In the genomic region with DNA sequence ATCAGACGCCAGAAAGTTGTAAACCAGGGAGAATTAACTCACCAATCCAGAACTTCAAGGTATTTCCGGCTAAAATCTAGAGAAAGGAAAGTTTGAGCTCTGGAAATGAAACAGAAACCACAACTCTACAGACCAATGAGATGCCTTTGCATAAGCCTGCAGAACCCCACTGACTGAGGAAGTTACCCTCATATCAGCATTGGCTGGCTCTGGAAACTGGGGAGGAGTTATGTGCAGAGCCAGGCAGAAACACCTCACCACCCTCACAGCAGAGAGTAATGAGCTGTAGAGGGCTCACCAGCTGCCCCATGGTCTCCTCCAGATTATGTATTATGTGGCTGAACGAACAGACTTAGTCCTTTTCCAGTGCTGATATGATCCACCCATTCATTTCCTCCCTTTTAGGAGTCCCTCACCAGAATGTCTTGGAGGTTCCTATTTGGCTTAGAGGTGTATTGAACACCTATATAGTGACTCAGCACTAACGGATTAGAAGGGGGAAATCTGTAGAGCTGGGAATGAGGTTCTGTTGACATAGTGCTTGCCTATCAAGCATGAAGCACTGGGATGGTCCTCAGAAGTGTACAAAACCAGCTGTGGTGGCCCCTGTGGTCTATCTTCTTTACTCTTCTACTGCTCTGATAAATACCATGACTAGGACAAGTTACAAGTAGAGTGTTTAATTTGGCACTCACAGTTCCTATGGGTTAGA, we compare ENCODE assay signal across 8 mouse cellular contexts. TPM values are rescaled to one million over a fixed set of nuclear protein-coding genes. Genes with fewer than 3 reads are reported as not detected.
DNase-seq lines count a peak whose midpoint lies in the region; ATAC-seq and TF ChIP-seq lines count a peak whose summit lies in the region.
"Not testable (repeated sequence)": the region's sequence is repeated elsewhere in the genome, so short reads cannot be mapped to it uniquely, and the experiment has no call there.

A gene (minus strand): TSS at position 98 of the 712 bp plus-strand sequence.

- ATAC-seq in embryonic facial prominence, embryonic 11.5 days (replicated peaks; ENCODE audit: insufficient number of reproducible peaks, low FRiP score, low TSS enrichment, low read depth): not testable (repeated sequence)
- peak; percentile 67 for ATAC-seq in forebrain, postnatal 0 days
- ATAC-seq in liver, embryonic 12.5 days: peak; percentile 97

- not testable (repeated sequence) for TF ChIP-seq CTCF in forebrain, postnatal 0 days (IDR thresholded peaks at IDR 0.05; ENCODE audit: low read depth); olfactory bulb, adult 2 months (IDR thresholded peaks at IDR 0.05; ENCODE audit: insufficient read depth, low read depth, low read length)

- DNase-seq in CD4-positive, CD25-positive, alpha-beta regulatory T cell, adult 2 months (ENCODE audit: low read depth, low spot score): peak; percentile 23
- not testable (repeated sequence) for DNase-seq in embryonic facial prominence, embryonic 11.5 days (ENCODE audit: low spot score); forebrain, postnatal 0 days; hindbrain, embryonic 10.5 days (ENCODE audit: low spot score); midbrain, embryonic 10.5 days (ENCODE audit: low spot score)
- DNase-seq in kidney, adult 9 months: peak; percentile 5

- not testable (repeated sequence) for H3K9me3 ChIP-seq in embryonic facial prominence, embryonic 11.5 days (replicated peaks; ENCODE audit: control insufficient read depth, low read length); forebrain, postnatal 0 days (ENCODE audit: low read length); hindbrain, embryonic 10.5 days; liver, embryonic 12.5 days (replicated peaks); midbrain, embryonic 10.5 days (replicated peaks)

- H3K9ac ChIP-seq in embryonic facial prominence, embryonic 11.5 days (replicated peaks; ENCODE audit: low read length); forebrain, postnatal 0 days: not testable (repeated sequence)
- H3K9ac ChIP-seq in liver, embryonic 12.5 days: peak within 1 kb of the TSS; percentile 58

- TF ChIP-seq POLR2A in olfactory bulb, adult 2 months (IDR thresholded peaks at IDR 0.05; ENCODE audit: insufficient read depth, low read depth, low read length): not testable (repeated sequence)

- H3K4me2 ChIP-seq in embryonic facial prominence, embryonic 11.5 days (ENCODE audit: low read depth, low read length): peak within 1 kb of the TSS; percentile 13; the same call in 1 of the 2 replicates
- H3K4me2 ChIP-seq in forebrain, postnatal 0 days (ENCODE audit: low read depth): peak within 1 kb of the TSS; percentile 18; the same call in 1 of the 2 replicates
- peak within 1 kb of the TSS; percentile 64 for H3K4me2 ChIP-seq in liver, embryonic 12.5 days

- not testable (repeated sequence) for H3K36me3 ChIP-seq in embryonic facial prominence, embryonic 11.5 days (replicated peaks; ENCODE audit: control insufficient read depth, insufficient read depth, low read depth, low read length); forebrain, postnatal 0 days (ENCODE audit: insufficient read depth); hindbrain, embryonic 10.5 days; liver, embryonic 12.5 days; midbrain, embryonic 10.5 days

- not testable (repeated sequence) for H3K4me1 ChIP-seq in embryonic facial prominence, embryonic 11.5 days (ENCODE audit: control insufficient read depth, insufficient read depth, low read length); forebrain, postnatal 0 days (ENCODE audit: insufficient read depth); hindbrain, embryonic 10.5 days (replicated peaks); liver, embryonic 12.5 days; midbrain, embryonic 10.5 days; olfactory bulb, adult 2 months (ENCODE audit: control insufficient read depth, insufficient read depth, low read length)

- WGBS in embryonic facial prominence, embryonic 11.5 days: 31% methylated on average over 4 of the region's 4 CpGs
- WGBS in forebrain, postnatal 0 days: 31% methylated on average over 4 of the region's 4 CpGs
- WGBS in hindbrain, embryonic 10.5 days: 38% methylated on average over 4 of the region's 4 CpGs
- 13% methylated on average over 4 of the region's 4 CpGs for WGBS in liver, embryonic 12.5 days (ENCODE audit: insufficient replicate concordance)
- WGBS in midbrain, embryonic 10.5 days: 29% methylated on average over 4 of the region's 4 CpGs
- 30% methylated on average over 4 of the region's 4 CpGs for WGBS in olfactory bulb, adult 2 months

- not testable (repeated sequence) for H3K27me3 ChIP-seq in embryonic facial prominence, embryonic 11.5 days (ENCODE audit: control insufficient read depth, insufficient read depth, low read length); forebrain, postnatal 0 days (ENCODE audit: insufficient read depth, low read length); hindbrain, embryonic 10.5 days (ENCODE audit: insufficient read depth, poor library complexity, severe bottlenecking); liver, embryonic 12.5 days (replicated peaks); midbrain, embryonic 10.5 days (ENCODE audit: low read depth, poor library complexity, severe bottlenecking)

- peak within 1 kb of the TSS; percentile 26 for H3K4me3 ChIP-seq in embryonic facial prominence, embryonic 11.5 days (ENCODE audit: low read depth, low read length)
- peak within 1 kb of the TSS; percentile 8; the same call in 1 of the 2 replicates for H3K4me3 ChIP-seq in forebrain, postnatal 0 days (ENCODE audit: low read depth, low read length)
- peak within 1 kb of the TSS; percentile 37 for H3K4me3 ChIP-seq in hindbrain, embryonic 10.5 days
- H3K4me3 ChIP-seq in liver, embryonic 12.5 days: peak within 1 kb of the TSS; percentile 59
- peak within 1 kb of the TSS; percentile 35 for H3K4me3 ChIP-seq in midbrain, embryonic 10.5 days
- peak within 1 kb of the TSS; percentile 22 for H3K4me3 ChIP-seq in olfactory bulb, adult 2 months (ENCODE audit: insufficient read depth, low read depth, low read length)

- H3K27ac ChIP-seq in embryonic facial prominence, embryonic 11.5 days (replicated peaks; ENCODE audit: low read depth, low read length); forebrain, postnatal 0 days (ENCODE audit: low read depth, low read length); hindbrain, embryonic 10.5 days; midbrain, embryonic 10.5 days (replicated peaks); olfactory bulb, adult 2 months (ENCODE audit: insufficient read depth, low read depth, low read length): not testable (repeated sequence)
- peak within 1 kb of the TSS; percentile 61 for H3K27ac ChIP-seq in liver, embryonic 12.5 days

RNA-seq across cellular contexts. Expression of the gene that starts here (rescaled TPM):
- 1.7 and 2.9 TPM in 2 replicates for polyA plus RNA-seq in embryonic facial prominence, embryonic 11.5 days (2014; fragmentation: Nextera tagmentation; extraction: Ambion mirVana)
- 0.69 and 4.1 TPM in 2 replicates for total RNA-seq in forebrain, postnatal 0 days (2014; rRNA removed)
- 1.4 and 1.7 TPM in 2 replicates for polyA plus RNA-seq in forebrain, postnatal 0 days (2015; fragmentation: Nextera tagmentation; extraction: Ambion mirVana)
- polyA plus RNA-seq in hindbrain, embryonic 10.5 days (2016; fragmentation: Nextera tagmentation; extraction: Ambion mirVana): 1.6 and 2.4 TPM in 2 replicates
- 3.2 and 4.3 TPM in 2 replicates for polyA plus RNA-seq in liver, embryonic 12.5 days (2016; fragmentation: Nextera tagmentation; extraction: Ambion mirVana)
- 1.2 and 1.8 TPM in 2 replicates for polyA plus RNA-seq in midbrain, embryonic 10.5 days (2016; fragmentation: Nextera tagmentation; extraction: Ambion mirVana)
- polyA plus RNA-seq in olfactory bulb, adult 2 months (2012; ENCODE audit: insufficient read depth, insufficient read length, low replicate concordance, missing spikeins): not detected in 2 replicates

Comparison
In these comparisons a context has a peak if more than half of its experiments do, and no peak if none do; other contexts are left out.
1. RNA of the gene that starts here (polyA plus RNA-seq): not detected in olfactory bulb, adult 2 months; 3.2 to 4.3 TPM in liver, embryonic 12.5 days, 1.7 to 2.9 TPM in embryonic facial prominence, embryonic 11.5 days, 1.6 to 2.4 TPM in hindbrain, embryonic 10.5 days, 1.4 to 1.7 TPM in forebrain, postnatal 0 days and 1.2 to 1.8 TPM in midbrain, embryonic 10.5 days; every median in the first group is over 10 times any median in the second.
2. H3K4me2 ChIP-seq: peak in every context shown above with its lines; median percentile 64 in liver, embryonic 12.5 days; 18 in forebrain, postnatal 0 days; 13 in embryonic facial prominence, embryonic 11.5 days.
3. H3K4me3 ChIP-seq: peak in every context shown above with its lines; median percentile 59 in liver, embryonic 12.5 days; 37 in hindbrain, embryonic 10.5 days; 35 in midbrain, embryonic 10.5 days; 26 in embryonic facial prominence, embryonic 11.5 days; 22 in olfactory bulb, adult 2 months; 8 in forebrain, postnatal 0 days.